Mouse (Mus musculus) left cerebral cortex, adult 9 months (tissue): Measurements from ENCODE around the gene Retreg1.

ENCODE experiments used
- DNase-seq, 2 experiments: peaks; one replicate each; pipeline ENCODE4 v3.0.0; 2022; ENCODE audit warnings: low spot score in 2 of 2

The Retreg1 gene

GRCm38 (mm10) chr15:25843086-25843991 is at the start of gene Retreg1:
Gene Retreg1, plus strand, starts transcription at chr15:25843180.
- DNase-seq, result peak in 1 of 2 experiments; percentile 59

GRCm38 (mm10) chr15:25794123-25794522 is 48.9 kb upstream of the Retreg1 start:
- no peak for DNase-seq

- no peak for DNase-seq
These were observed 47.5 kb upstream of the Retreg1 start for GRCm38 (mm10) chr15:25795496-25795895.

GRCm38 (mm10) chr15:25796353-25796752 is 46.6 kb upstream of the Retreg1 start:
- DNase-seq, result no peak

DNA sequence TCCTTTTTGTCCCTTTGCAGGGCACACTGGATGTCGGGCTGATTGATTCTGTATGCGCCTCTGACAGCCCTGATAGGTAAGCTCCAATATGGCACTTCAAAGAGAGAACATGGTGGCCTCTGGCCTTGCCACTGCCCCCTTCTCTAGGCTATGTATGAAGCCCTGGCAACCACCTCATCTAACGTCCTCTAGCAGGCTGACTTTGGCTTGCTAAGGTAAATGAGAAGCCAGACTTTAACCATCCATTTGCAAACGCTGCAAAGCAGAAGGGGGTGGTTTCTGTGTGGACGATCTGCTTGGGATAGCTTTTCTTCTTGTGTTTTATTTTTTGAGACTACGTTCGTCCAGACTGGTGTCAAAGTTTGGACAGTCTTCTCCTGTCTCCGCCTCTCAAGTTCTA is 45.8 kb upstream of the Retreg1 start:
- DNase-seq, result no peak

DNA sequence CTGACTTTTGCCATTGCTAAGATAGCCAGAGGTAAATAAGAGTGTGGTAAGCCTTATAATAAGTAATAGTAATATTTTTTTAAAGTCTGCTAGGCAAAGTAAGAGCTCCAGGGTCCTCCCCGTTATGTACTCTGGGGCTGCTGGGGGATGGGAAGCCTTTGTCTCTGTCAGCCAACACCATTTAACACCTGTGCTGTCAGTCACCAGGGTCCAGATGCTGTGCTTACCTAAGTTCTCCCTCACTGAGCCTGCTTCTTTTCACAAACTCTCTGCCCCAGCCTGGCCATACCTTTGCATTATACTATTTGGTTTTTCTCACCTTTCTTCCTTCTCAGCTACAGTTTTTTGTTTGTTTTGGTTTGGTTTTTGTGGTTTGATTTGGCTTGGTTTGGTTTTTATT is 45.1 kb upstream of the Retreg1 start:
- DNase-seq, result no peak

DNA sequence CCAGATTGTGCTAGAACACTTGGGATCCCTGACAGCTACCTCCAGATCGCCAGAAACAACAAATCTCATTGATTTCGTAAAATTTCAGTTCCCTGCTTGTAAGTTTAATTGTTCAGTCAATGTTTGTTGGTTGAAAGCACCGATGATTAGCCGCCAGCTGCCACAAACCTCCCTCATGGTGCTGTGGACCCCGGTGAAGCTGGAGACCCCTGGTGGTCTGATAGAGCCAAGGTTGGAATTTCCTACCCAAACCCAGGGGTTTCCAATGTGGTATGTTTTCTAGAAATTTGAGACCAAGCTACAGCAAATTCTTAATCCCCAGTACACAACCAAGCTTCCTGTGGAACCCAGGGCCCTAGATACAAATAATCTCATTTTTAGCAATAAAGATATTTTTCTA is 41.3 kb upstream of the Retreg1 start:
- no peak for DNase-seq

DNA sequence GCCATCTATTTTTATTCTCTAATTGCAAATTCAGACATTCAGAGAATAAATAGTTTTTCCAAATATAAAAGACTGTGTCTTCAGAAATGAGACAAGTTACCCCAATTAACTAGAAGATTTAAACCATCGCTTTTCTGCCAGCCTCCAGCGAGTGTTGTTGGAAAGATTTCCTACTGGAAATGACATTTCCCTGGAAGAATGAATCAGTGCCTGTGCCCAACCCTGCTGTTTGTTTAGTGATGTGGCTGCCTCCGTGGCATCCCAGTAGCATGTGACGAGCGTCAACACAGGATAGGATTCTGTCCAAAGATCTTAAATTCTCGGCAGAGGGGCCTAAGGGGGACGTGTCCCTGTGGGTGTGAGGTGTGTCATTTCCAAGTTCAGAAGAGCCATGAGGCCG is 40.8 kb upstream of the Retreg1 start:
- no peak for DNase-seq

DNA sequence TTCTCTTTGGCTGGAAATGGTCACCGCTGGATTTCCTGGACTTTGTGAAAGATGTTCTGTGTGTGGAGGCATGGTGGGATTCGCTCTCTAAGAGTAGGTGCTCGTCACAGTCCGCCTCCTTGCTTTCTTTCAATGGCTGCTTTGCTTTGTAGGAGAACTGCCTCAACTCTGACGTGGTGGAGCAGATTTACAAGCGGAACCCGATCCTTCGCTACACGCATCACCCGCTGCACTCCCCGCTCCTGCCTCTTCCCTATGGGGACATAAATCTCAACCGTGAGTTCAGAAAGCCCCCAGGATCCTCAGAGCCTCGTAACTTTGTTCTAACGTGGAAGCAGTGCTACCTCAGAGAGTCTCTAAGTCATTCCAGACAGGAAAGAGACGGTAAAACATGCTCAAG is 39.9 kb upstream of the Retreg1 start:
- no peak for DNase-seq

- DNase-seq, result peak in 1 of 2 experiments; percentile 78
These were observed 37.5 kb upstream of the Retreg1 start for GRCm38 (mm10) chr15:25805336-25806110.

DNA sequence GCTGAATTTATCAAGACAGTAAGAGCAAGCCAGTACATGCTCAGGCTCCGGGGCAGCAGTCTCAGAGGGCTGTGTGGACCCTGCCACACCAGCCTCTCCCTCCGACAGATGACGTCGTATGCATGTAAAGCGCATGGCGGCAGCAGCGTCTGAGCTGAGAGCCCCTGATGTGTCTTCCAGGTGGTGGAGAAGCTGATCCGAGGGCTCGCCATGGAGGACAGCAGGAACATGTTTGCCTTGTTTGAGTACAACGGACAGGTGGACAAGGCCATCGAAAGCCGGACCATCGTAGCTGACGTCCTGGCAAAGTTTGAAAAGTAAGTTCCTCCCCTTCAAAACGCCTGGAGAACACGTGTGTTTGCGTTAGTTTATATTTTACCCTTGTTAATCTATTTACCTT is 36.6 kb upstream of the Retreg1 start:
- DNase-seq, result no peak

DNA sequence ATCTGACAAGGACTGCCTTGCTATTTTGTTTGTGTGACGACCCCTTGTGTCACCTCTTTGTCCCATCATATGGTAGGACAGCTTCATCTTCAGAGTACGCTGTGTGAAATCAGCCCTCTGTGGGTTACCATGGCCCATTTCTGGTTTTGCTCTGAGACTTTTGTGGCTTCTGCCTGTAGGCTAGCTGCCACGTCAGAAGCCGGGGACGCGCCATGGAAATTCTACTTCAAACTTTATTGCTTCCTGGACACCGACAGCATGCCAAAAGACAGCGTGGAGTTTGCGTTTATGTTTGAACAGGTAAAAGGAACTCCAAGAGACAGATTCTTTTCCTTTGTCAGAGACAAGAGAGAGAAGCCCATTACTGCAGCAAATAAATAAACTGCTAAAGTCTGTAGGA is 36.1 kb upstream of the Retreg1 start:
- DNase-seq, result no peak

DNA sequence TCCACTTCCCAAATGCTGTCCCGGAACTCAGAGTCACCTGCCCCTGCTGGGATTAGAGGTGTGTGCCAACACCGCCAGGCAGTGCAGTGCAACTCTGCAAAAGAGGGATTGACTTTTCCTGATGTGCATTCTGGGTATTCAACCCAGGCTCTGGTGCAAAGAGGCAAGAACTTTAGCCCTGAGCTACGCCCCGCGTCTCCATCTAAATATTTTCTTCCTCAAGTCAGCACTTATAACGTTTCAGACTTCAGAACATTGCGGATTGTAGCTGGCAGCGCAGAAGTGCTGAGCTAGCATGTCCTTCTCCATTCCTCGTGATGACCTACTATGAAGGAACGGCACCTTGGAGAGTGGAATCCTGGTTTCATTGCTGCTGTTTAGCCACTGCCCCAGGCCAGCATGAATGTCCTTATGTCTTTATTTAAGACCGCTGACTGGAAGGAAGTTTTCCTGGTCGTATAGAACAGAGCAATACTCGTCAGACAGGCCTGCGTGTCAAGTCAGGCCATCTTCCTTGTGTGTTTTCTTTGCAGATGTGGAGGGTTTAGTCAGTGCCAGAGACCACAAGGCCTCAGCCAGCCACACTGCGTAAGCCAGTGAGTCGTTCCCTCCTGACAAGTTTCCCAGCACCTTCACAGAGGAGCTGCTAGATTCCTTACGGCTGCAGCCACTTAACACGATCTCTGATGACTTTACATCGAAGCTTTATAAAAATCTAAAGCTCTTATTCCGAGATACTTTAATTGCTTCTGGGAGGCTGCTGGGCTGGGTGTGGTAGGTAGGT is 34.1 kb upstream of the Retreg1 start:
- DNase-seq, result no peak

DNA sequence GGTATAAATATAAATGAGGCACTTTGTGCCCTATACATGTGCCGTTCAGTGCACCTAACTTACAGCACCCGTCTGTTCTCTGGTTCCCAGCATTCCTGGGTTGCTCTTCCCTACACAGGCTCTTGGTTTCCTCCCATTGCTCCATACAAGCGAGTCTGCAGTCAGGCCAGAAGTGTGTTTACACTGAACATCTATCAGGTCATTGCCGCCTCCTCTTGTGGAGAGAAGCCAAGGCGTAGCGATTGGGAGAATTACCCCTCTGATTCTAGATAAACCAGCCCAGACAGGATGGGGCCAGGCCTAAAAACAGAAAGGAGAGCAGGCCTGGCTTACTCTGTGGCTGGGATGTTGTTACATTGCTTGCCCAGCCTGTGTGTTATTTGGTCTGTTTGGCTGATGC is 33.3 kb upstream of the Retreg1 start:
- DNase-seq, result no peak

- DNase-seq, result no peak
These were observed 31.1 kb upstream of the Retreg1 start for GRCm38 (mm10) chr15:25811834-25812250.

- no peak for DNase-seq
These were observed 30.5 kb upstream of the Retreg1 start for GRCm38 (mm10) chr15:25812479-25812878.

GRCm38 (mm10) chr15:25814535-25814934 is 28.4 kb upstream of the Retreg1 start:
- no peak for DNase-seq

DNA sequence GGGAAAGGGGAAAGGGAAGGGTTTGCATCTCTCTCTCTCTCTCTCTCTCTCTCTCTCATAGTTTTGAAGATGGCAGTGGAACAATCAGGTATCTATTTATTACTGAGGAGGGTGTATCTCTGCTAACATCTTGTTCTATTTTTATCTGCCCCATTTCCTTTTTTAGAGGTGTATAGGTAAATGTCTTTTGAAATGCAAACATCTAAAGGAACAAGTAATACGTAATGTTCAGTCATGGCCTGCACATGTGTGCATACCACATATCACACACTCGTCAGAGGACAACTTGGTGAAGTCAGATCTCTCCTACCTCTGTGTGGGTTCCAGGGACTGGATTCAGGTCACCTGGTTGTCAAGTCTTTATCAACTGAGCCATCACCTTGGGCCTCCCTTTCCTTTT is 25.8 kb upstream of the Retreg1 start:
- DNase-seq, result no peak

DNA sequence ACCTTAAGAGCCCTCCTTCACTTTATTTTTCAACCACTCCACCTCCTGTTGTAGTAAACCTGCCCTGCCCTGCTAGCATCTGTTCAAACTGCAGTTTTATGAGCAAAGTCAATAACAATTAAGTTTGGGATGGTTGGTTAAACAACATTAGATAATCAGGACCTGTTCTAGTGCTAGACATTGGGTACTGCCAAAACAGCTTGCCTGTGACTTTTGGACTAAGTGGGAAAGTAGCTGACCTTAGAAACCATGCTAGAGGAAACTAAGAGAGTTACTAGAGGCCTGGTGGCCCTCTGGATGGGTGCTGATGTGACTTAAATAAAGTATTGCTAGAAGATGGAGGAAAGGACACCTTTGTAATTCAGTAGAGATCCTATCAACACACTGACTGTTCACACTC is 21.0 kb upstream of the Retreg1 start:
- DNase-seq, result no peak

GRCm38 (mm10) chr15:25822656-25823055 is 20.3 kb upstream of the Retreg1 start:
- no peak for DNase-seq

DNA sequence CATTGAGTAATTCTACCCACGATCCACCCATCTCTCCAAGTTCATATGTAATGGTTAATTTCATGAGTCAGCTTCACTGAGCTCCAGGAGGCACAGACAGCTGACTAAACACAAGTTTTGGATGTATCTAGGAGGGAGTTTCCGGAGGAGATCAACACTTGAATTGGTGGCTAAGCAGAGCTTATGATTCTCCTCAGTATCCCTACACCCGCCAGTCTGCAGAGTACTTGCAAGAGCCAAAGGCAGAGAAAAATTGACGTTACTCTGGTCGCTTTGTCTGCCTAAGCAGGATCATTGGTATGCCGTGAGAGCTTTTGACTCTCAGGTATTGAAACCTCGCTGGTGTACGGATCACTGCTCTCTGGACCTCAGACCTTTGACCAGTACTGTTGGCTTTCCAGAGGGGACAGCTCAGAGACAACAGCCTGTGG is 16.4 kb upstream of the Retreg1 start:
- peak in 1 of 2 experiments; percentile 31 for DNase-seq

DNA sequence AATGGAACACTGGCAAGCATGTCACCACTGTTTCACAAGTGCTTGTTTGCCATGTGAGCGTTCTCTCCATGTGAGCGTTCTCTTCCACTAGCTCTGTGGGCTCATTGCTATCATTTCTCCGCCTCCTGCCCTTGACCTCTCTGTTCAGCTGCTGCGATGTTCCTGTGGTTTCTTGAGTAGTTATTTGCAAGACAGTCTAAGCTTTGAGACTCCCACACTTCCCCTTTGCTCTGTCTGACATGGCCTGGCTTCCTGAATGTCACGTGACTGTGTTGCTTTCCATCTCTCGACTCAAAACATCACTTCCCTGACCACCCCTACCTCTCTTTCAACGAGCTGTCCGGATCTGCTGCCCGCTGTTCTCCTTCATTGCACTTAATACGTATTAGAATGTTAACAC is 14.5 kb upstream of the Retreg1 start:
- DNase-seq, result no peak
